ENCODE assay signal across 10 mouse cellular contexts in the genomic region with DNA sequence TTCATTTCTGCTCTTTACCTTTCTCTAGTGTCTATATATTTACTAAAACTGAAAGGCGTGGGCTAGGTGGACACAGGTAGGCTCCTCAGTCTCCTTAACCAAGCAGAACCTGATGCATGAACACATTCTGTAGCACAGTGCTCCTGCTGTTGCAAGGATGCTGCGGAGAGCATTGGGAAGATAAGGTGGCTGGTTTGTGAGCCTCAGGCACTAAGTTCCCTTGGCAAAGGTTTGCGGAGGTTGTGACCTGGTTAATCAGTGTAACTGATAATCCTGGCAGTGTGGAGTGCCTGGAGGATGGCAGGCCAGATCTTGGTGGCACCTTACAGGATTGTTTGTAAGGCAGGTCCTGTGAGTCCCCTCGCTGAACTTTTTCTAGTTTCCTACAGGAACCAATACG. TPM values are rescaled to one million over a fixed set of nuclear protein-coding genes. Genes with fewer than 3 reads are reported as not detected.
A peak's percentile ranks its signal among the peaks of the same experiment; 100 is the strongest.
DNase-seq lines count a peak whose midpoint lies in the region; ATAC-seq and TF ChIP-seq lines count a peak whose summit lies in the region.
"Had no signal": no experiment of that assay in that cellular context is flagged by ENCODE, and none has a peak within 500 bp of the region (broad histone marks: within the 10 kb centered on the region; RNA-seq: fewer than 3 reads in every experiment).

No protein-coding gene starts in this region.

- DNase-seq in layer of hippocampus, adult 2 months (ENCODE audit: low spot score in 2 of 2) = no peak
- DNase-seq in layer of hippocampus, adult 8-10 months (ENCODE audit: low spot score in 2 of 2) = no peak
- DNase-seq in midbrain, embryonic 10.5 days (ENCODE audit: low spot score) = peak; percentile 14
- DNase-seq in retina, postnatal 1 day = peak; percentile 26
- no peak for DNase-seq in frontal cortex, postnatal 14 days (ENCODE audit: low spot score in 2 of 2)
- no peak for DNase-seq in kidney, adult 9 months
- DNase-seq: kidney, adult 18-20 months; liver, postnatal 0 days had no signal

- H3K9ac ChIP-seq in forebrain, embryonic 15.5 days (replicated peaks) = 0 out of 2 replicates have a peak overlapping the region, but pooled peaks have one; percentile 8
- H3K9ac ChIP-seq: liver, postnatal 0 days had no signal

- no peak for TF ChIP-seq CTCF in layer of hippocampus, adult 2 months (conservative IDR thresholded peaks at IDR 0.05)

- H3K9me3 ChIP-seq in forebrain, embryonic 15.5 days = no peaks in the 10 kb centered on the region
- H3K9me3 ChIP-seq in midbrain, embryonic 10.5 days (replicated peaks) = no peaks in the 10 kb centered on the region

- H3K4me2 ChIP-seq in forebrain, embryonic 15.5 days (replicated peaks) = peak overlapping the region; percentile 88; the same call in 1 of the 2 replicates

- H3K36me3 ChIP-seq in forebrain, embryonic 15.5 days = no peaks in the 10 kb centered on the region
- no peaks in the 10 kb centered on the region for H3K36me3 ChIP-seq in midbrain, embryonic 10.5 days

- peaks cover 31% of the 10 kb centered on the region for H3K27me3 ChIP-seq in forebrain, embryonic 15.5 days
- peaks cover 60% of the 10 kb centered on the region for H3K27me3 ChIP-seq in midbrain, embryonic 10.5 days (ENCODE audit: low read depth, poor library complexity, severe bottlenecking)
- H3K27me3 ChIP-seq: CH12.LX had no signal

- no peak overlapping the region for H3K27ac ChIP-seq in layer of hippocampus, adult 2 months
- H3K27ac ChIP-seq in forebrain, embryonic 15.5 days (replicated peaks) = no peak overlapping the region
- H3K27ac ChIP-seq in midbrain, embryonic 10.5 days (replicated peaks) = no peak overlapping the region

- peaks cover 17% of the 10 kb centered on the region for H3K4me1 ChIP-seq in forebrain, embryonic 15.5 days
- H3K4me1 ChIP-seq in midbrain, embryonic 10.5 days = peaks cover 26% of the 10 kb centered on the region

- 8% methylated on average over 5 of the region's 5 CpGs for WGBS in forebrain, embryonic 15.5 days
- 5% methylated on average over 5 of the region's 5 CpGs for WGBS in midbrain, embryonic 10.5 days

- H3K4me3 ChIP-seq in layer of hippocampus, adult 2 months = peak overlapping the region; percentile 75
- peak overlapping the region; percentile 42 for H3K4me3 ChIP-seq in forebrain, embryonic 15.5 days
- H3K4me3 ChIP-seq in midbrain, embryonic 10.5 days = no peak overlapping the region

- no peak for ATAC-seq in forebrain, embryonic 15.5 days (replicated peaks)
- ATAC-seq: liver, postnatal 0 days had no signal

RNA-seq across cellular contexts. Expression of a gene that starts 1.3 kb away (rescaled TPM):
- 10 to 100 TPM; 24.4 to 25.1 TPM for total RNA-seq in layer of hippocampus, adult 2 months (2021)
- 10 to 100 TPM; 32.7 to 40.1 (median 34.9) TPM for total RNA-seq in layer of hippocampus, adult 8-10 months (2022)
- 6.2 and 7.1 TPM in 2 replicates for polyA plus RNA-seq in forebrain, embryonic 15.5 days (2015; fragmentation: Nextera tagmentation; extraction: Ambion mirVana)
- polyA plus RNA-seq in midbrain, embryonic 10.5 days (2016; fragmentation: Nextera tagmentation; extraction: Ambion mirVana) = 0.07 and 0.76 TPM in 2 replicates
- total RNA-seq: CH12.LX had no signal
- polyA plus RNA-seq: liver, postnatal 0 days had no signal

Comparison
In these comparisons a context has a peak if more than half of its experiments do, and no peak if none do; other contexts are left out.
1. DNase-seq: peak in midbrain, embryonic 10.5 days (single experiment) and retina, postnatal 1 day (single experiment); none in layer of hippocampus, adult 2 months (0 of 2), layer of hippocampus, adult 8-10 months (0 of 2), frontal cortex, postnatal 14 days (0 of 2) and kidney, adult 9 months (single experiment).